Mouse (Mus musculus) limb, embryonic 10.5 days (tissue): ENCODE measurements around the gene Sgsm2. TPM values are rescaled to one million over a fixed set of nuclear protein-coding genes. Genes with fewer than 3 reads are reported as not detected.

Experiments used
- DNase-seq: peaks from one replicate; pipeline ENCODE4 v3.0.0-alpha.2; 2017; ENCODE audit warnings: low spot score
- H3K27ac ChIP-seq: fragments of 300-500 bp; sonication (generic); 2 replicates; pipeline ENCODE4 v1.5.1; 2016; ENCODE audit warnings: mild to moderate bottlenecking
- H3K27me3 ChIP-seq: fragments of 300-500 bp; sonication (generic); 2 replicates; pipeline ENCODE4 v1.6.1; 2016; ENCODE audit warnings: low read depth, mild to moderate bottlenecking; ENCODE audit not compliant: poor library complexity, severe bottlenecking
- H3K36me3 ChIP-seq: fragments of 300-500 bp; sonication (generic); 2 replicates; pipeline ENCODE4 v1.6.1; 2016; ENCODE audit warnings: mild to moderate bottlenecking, moderate library complexity
- H3K4me1 ChIP-seq: fragments of 300-500 bp; sonication (generic); 2 replicates; pipeline ENCODE4 v1.6.1; 2016
- H3K4me3 ChIP-seq: fragments of 300-500 bp; sonication (generic); 2 replicates; pipeline ENCODE4 v1.5.1; 2016; ENCODE audit warnings: mild to moderate bottlenecking, moderate library complexity
- H3K9me3 ChIP-seq: fragments of 300-500 bp; sonication (generic); replicated peaks from 2 replicates; pipeline ENCODE4 v1.6.1; 2016; ENCODE audit warnings: mild to moderate bottlenecking
- WGBS: fragments of 180-500 bp; shearing (Covaris S2); methylation state at CpG from one replicate; pipeline ENCODE4 v1.1.7; 2016; 5-methylcytosine and 5-hydroxymethylcytosine counted together
- polyA plus RNA-seq: library from polyadenylated mRNA; unstranded; fragments of >200 nt; fragmentation: Nextera tagmentation; extraction: Ambion mirVana; gene quantifications from 2 replicates; pipeline ENCODE4 v1.2.1, GENCODE M21; 2016

Gene Sgsm2
- polyA plus RNA-seq, 1 experiment from 2014 or later: 4.1 TPM

- H3K4me3 ChIP-seq: no peak overlapping the region
- H3K27ac ChIP-seq: no peak overlapping the region
- H3K36me3 ChIP-seq: peaks cover 30% of the 10 kb centered on the region
- H3K9me3 ChIP-seq: no peaks in the 10 kb centered on the region
- WGBS: 2% methylated on average over 13 of the region's 13 CpGs
- H3K4me1 ChIP-seq: peaks cover 26% of the 10 kb centered on the region
- H3K27me3 ChIP-seq: no peaks in the 10 kb centered on the region
- peak; percentile 75 for DNase-seq
These were observed 48.8 kb downstream of the Sgsm2 start for GRCm38 (mm10) chr11:74847919-74848521.

DNA sequence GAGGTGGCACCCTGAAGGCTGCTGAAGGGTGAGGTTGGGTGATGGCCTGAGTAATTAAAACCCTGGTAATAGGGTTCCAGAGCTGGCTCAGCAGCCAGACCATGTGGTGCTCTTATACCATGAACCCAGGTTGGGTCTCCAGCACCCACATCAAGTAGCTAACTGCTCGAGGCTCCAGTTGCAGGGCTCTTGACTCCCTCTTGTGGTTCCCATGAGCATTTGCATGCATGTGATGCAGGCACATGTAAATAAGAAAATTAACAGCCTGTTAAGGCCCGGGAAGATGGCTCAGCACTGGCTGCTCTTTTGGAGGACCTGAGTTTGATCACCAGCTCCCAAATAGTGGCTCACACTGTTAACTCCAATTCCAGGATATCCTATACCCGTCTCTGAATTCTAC is 51.1 kb downstream of the Sgsm2 start:
- H3K36me3 ChIP-seq: peaks cover 51% of the 10 kb centered on the region
- 68% methylated on average over 3 of the region's 3 CpGs for WGBS
- H3K27ac ChIP-seq: no peak overlapping the region
- no peaks in the 10 kb centered on the region for H3K27me3 ChIP-seq
- peaks cover 30% of the 10 kb centered on the region for H3K4me1 ChIP-seq
- DNase-seq: no peak
- H3K4me3 ChIP-seq: no peak overlapping the region
- no peaks in the 10 kb centered on the region for H3K9me3 ChIP-seq

- Histone ChIP-seq H3K9me3 (no peaks in the 10 kb centered on the region), H3K36me3 (peaks cover 64% of the 10 kb centered on the region), H3K27ac (peak overlapping the region; percentile 62; the same call in 1 of the 2 replicates), H3K4me3 (no peak overlapping the region), H3K27me3 (no peaks in the 10 kb centered on the region), H3K4me1 (peaks cover 31% of the 10 kb centered on the region)
- DNase-seq: no peak
- WGBS: 60% methylated on average over 5 of the region's 5 CpGs
These were observed 53.1 kb downstream of the Sgsm2 start for GRCm38 (mm10) chr11:74843761-74844160.

DNA sequence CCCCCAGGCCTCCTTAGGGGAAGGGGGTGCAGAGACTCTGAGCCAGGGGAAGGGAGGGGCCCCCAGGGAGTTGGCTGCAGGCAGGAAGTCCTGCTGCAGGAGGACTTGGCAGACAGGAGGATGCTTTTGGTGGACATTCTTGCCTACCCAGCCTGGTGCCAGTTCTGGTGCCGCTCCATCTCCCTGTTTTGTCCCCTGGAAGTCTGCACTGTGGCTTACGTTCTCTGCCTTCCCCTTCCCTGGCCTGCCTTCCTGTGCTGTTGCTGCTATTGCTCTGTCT is 53.5 kb downstream of the Sgsm2 start:
- H3K27me3 ChIP-seq: no peaks in the 10 kb centered on the region
- H3K27ac ChIP-seq: peak overlapping the region; percentile 62
- peaks cover 64% of the 10 kb centered on the region for H3K36me3 ChIP-seq
- no peak for DNase-seq
- no peaks in the 10 kb centered on the region for H3K9me3 ChIP-seq
- H3K4me1 ChIP-seq: peaks cover 31% of the 10 kb centered on the region
- 81% methylated on average over 2 of the region's 2 CpGs for WGBS
- H3K4me3 ChIP-seq: no peak overlapping the region

- Histone ChIP-seq H3K36me3 (peaks cover 64% of the 10 kb centered on the region), H3K9me3 (no peaks in the 10 kb centered on the region), H3K27ac (peak overlapping the region; percentile 62), H3K27me3 (no peaks in the 10 kb centered on the region), H3K4me1 (peaks cover 28% of the 10 kb centered on the region), H3K4me3 (no peak overlapping the region)
- no peak for DNase-seq
- WGBS: 90% methylated on average over 22 of the region's 22 CpGs
These were observed 54.0 kb downstream of the Sgsm2 start for GRCm38 (mm10) chr11:74842656-74843434.

GRCm38 (mm10) chr11:74842045-74842444 is 54.8 kb downstream of the Sgsm2 start:
- peaks cover 33% of the 10 kb centered on the region for H3K4me1 ChIP-seq
- no peaks in the 10 kb centered on the region for H3K27me3 ChIP-seq
- no peak overlapping the region for H3K27ac ChIP-seq
- H3K4me3 ChIP-seq: no peak overlapping the region
- 87% methylated on average over 13 of the region's 13 CpGs for WGBS
- peaks cover 65% of the 10 kb centered on the region for H3K36me3 ChIP-seq
- DNase-seq: no peak
- no peaks in the 10 kb centered on the region for H3K9me3 ChIP-seq

- no peak for DNase-seq
- Histone ChIP-seq H3K36me3 (peaks cover 71% of the 10 kb centered on the region), H3K27me3 (no peaks in the 10 kb centered on the region), H3K27ac (no peak overlapping the region), H3K4me1 (peaks cover 38% of the 10 kb centered on the region), H3K9me3 (no peaks in the 10 kb centered on the region), H3K4me3 (no peak overlapping the region)
- 87% methylated on average over 9 of the region's 9 CpGs for WGBS
These were observed 55.5 kb downstream of the Sgsm2 start for GRCm38 (mm10) chr11:74841366-74841765.

DNA sequence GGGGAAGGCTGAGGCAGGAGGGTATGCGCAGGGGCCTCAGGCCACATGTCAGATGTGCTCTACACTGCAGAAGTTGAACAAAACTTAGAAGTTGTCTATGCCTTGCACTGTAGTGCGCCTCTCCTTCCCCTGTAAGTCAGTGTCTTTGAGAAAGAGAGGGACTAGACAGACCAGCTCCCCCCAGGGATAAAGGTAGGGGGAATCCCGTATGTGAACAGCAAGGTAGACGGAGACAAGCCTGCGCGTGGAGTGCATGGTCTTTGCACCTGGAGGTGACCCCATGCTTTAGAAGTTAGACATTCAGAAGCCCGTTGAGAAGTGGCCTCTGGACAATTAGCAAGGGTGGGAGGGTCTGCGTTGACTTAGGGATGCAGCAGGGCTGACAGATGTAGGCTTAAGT is 56.1 kb downstream of the Sgsm2 start:
- Histone ChIP-seq H3K4me3 (no peak overlapping the region), H3K9me3 (no peaks in the 10 kb centered on the region), H3K4me1 (peaks cover 42% of the 10 kb centered on the region), H3K36me3 (peaks cover 70% of the 10 kb centered on the region), H3K27me3 (no peaks in the 10 kb centered on the region), H3K27ac (no peak overlapping the region)
- no peak for DNase-seq
- 91% methylated on average over 8 of the region's 8 CpGs for WGBS

GRCm38 (mm10) chr11:74839860-74840715 is 56.8 kb downstream of the Sgsm2 start:
- Histone ChIP-seq H3K4me1 (peaks cover 44% of the 10 kb centered on the region), H3K27ac (no peak overlapping the region), H3K36me3 (peaks cover 64% of the 10 kb centered on the region), H3K4me3 (no peak overlapping the region), H3K27me3 (no peaks in the 10 kb centered on the region), H3K9me3 (no peaks in the 10 kb centered on the region)
- no peak for DNase-seq
- WGBS: 93% methylated on average over 19 of the region's 19 CpGs

DNA sequence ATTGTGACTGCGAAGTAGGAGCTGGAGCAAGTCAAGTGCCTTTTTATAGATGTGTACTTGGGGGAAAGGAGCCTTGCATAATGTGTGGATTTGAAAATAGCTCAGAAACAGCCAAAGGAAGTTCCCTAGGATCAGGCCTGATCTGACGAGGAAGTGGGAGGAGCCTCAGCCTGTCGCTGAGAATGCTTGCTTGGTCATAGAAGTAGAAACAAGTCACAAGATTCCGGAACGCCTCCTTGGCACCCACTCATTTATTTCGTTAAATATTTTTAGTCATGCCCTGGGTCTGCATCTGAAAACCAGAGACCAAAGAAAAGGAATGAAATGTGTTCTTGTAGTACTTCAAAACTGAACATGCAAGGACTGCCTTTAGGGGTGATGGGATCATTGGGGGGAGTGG is 57.9 kb downstream of the Sgsm2 start:
- peak overlapping the region; percentile 66 for H3K4me3 ChIP-seq

DNA sequence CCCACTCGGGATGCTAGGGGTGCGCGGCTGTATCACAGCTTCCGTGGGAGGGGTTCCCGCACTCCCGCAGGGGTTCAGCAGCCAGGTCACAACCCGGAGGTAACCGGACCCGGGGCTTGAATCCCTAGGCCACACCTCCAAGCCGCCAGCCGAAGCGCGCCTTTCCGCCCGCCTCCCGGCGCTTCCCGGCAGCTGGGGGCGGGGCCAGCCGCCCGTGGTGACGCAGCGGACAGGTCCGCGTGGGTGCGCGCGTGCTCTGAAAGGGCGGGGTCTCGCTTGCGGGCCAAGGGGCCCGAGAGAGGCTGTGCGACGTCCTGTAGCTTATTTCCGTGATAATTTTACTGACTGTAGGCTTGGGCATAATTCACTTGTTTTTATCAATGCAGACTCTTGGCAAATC is 58.4 kb downstream of the Sgsm2 start:
- H3K27me3 ChIP-seq: no peaks in the 10 kb centered on the region
- peaks cover 59% of the 10 kb centered on the region for H3K4me1 ChIP-seq
- peak; percentile 93 for DNase-seq
- H3K9me3 ChIP-seq: no peaks in the 10 kb centered on the region
- peak overlapping the region; percentile 66 for H3K4me3 ChIP-seq
- H3K27ac ChIP-seq: peak overlapping the region; percentile 93
- under 1% methylated on average over 35 of the region's 35 CpGs for WGBS
- H3K36me3 ChIP-seq: peaks cover 47% of the 10 kb centered on the region

More for the DNA sequence above, 57.9 kb downstream of the Sgsm2 start:
- DNase-seq: no peak
- peaks cover 53% of the 10 kb centered on the region for H3K36me3 ChIP-seq
- peak overlapping the region; percentile 93 for H3K27ac ChIP-seq
- 50% methylated on average over 6 of the region's 6 CpGs for WGBS
- H3K4me1 ChIP-seq: peaks cover 55% of the 10 kb centered on the region
- no peaks in the 10 kb centered on the region for H3K27me3 ChIP-seq
- H3K9me3 ChIP-seq: no peaks in the 10 kb centered on the region

DNA sequence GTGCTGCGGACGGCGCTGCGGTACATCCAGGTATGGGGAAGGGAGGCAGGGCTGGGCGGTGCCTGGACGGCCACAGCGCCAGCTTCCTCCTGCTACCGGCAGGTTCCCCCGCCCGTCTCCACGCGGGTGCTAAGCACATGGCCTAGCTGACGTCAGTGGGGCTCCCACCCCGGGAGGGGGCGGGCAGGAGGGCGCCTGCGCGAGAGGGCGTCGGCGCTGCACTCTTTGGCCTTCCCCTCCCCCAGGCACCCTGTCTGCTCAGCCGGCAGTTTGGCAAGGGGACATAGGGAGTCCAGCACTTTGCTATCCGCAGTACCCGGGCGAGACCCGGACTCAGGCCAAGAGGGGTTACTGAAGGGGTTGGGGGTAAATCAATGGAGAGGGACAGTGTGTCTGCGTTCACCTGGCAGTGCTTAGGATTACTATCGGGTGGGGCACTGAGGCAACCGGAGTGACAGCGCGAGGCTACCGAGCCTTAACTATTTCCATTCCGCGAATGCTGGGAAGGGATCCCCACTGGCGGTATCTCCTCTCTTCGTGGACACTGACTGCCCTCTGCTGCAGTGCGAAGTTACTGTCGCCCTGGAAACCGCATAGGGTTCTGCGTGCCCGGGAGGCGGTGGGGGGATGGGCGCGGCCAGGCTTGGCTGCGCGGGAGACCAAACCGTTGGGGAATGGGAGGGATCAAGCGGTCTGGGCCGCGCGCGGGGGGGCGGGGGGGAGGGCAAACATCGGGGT is 59.0 kb downstream of the Sgsm2 start:
- H3K36me3 ChIP-seq: peaks cover 42% of the 10 kb centered on the region
- DNase-seq: peak; percentile 89
- peaks cover 59% of the 10 kb centered on the region for H3K4me1 ChIP-seq
- peak overlapping the region; percentile 93 for H3K27ac ChIP-seq
- under 1% methylated on average over 54 of the region's 54 CpGs for WGBS
- no peaks in the 10 kb centered on the region for H3K9me3 ChIP-seq
- no peaks in the 10 kb centered on the region for H3K27me3 ChIP-seq
- H3K4me3 ChIP-seq: peak overlapping the region; percentile 66
